8 mouse cellular contexts compared by ENCODE assay signal in genomic region chr9:86583740-86584139, GRCm38 (mm10). TPM values are rescaled to one million over a fixed set of nuclear protein-coding genes. Genes with fewer than 3 reads are reported as not detected.
DNase-seq lines count a peak whose midpoint lies in the region; ATAC-seq and TF ChIP-seq lines count a peak whose summit lies in the region.

No protein-coding gene starts in this region.

- no peak for TF ChIP-seq POLR2A in brain, embryonic 14.5 days (IDR thresholded peaks at IDR 0.05; ENCODE audit: borderline replicate concordance, extremely low read depth, insufficient read depth, insufficient read length, poor library complexity, severe bottlenecking)

- peaks cover 5% of the 10 kb centered on the region; the same call in 1 of the 2 replicates for H3K4me1 ChIP-seq in G1E (ENCODE audit: insufficient read depth, low read depth, low read length)
- no peaks in the 10 kb centered on the region for H3K4me1 ChIP-seq in hindbrain, embryonic 10.5 days (replicated peaks)

- TF ChIP-seq CTCF in G1E (IDR thresholded peaks at IDR 0.05; ENCODE audit: low read depth, low read length): peak; percentile 77
- TF ChIP-seq CTCF in brain, embryonic 14.5 days (IDR thresholded peaks at IDR 0.05; ENCODE audit: borderline replicate concordance, extremely low read depth, insufficient read depth, insufficient read length): peak; percentile 92
- TF ChIP-seq CTCF in layer of hippocampus, adult 2 months (conservative IDR thresholded peaks at IDR 0.05): peak; percentile 98

- peak; percentile 40 for DNase-seq in G1E (ENCODE audit: low spot score)
- peak; percentile 78 for DNase-seq in brain, embryonic 14.5 days (ENCODE audit: low read depth)
- peak; percentile 49 for DNase-seq in fibroblast of lung, adult 2 months (ENCODE audit: low read depth)
- peak; percentile 65 for DNase-seq in hindbrain, embryonic 10.5 days (ENCODE audit: low spot score)
- DNase-seq in layer of hippocampus, adult 2 months (ENCODE audit: low spot score in 2 of 2): peak; percentile 56 to 73
- DNase-seq in lung, postnatal 14 days: peak; percentile 78
- peak; percentile 42 for DNase-seq in retina, adult 2 months (ENCODE audit: low read depth, low spot score)
- DNase-seq in thymus, postnatal 4 days: peak; percentile 81

- H3K27ac ChIP-seq in hindbrain, embryonic 10.5 days: no peak overlapping the region
- H3K27ac ChIP-seq in layer of hippocampus, adult 2 months: no peak overlapping the region

- peaks cover 3% of the 10 kb centered on the region for H3K36me3 ChIP-seq in G1E (replicated peaks)
- no peaks in the 10 kb centered on the region for H3K36me3 ChIP-seq in hindbrain, embryonic 10.5 days

- H3K27me3 ChIP-seq in G1E (ENCODE audit: insufficient read depth, low read length): no peaks in the 10 kb centered on the region
- no peaks in the 10 kb centered on the region for H3K27me3 ChIP-seq in hindbrain, embryonic 10.5 days (ENCODE audit: insufficient read depth, poor library complexity, severe bottlenecking)

- peak; percentile 78 for ATAC-seq in G1E (ENCODE audit: extremely low read depth, insufficient number of reproducible peaks, low FRiP score, poor library complexity, severe bottlenecking)

- 48% methylated on average over 3 of the region's 3 CpGs for WGBS in hindbrain, embryonic 10.5 days

- H3K4me3 ChIP-seq in G1E (ENCODE audit: low read depth, low read length): no peak overlapping the region
- no peak overlapping the region for H3K4me3 ChIP-seq in hindbrain, embryonic 10.5 days
- H3K4me3 ChIP-seq in layer of hippocampus, adult 2 months: no peak overlapping the region

- H3K9me3 ChIP-seq in G1E (replicated peaks): no peaks in the 10 kb centered on the region
- H3K9me3 ChIP-seq in hindbrain, embryonic 10.5 days: no peaks in the 10 kb centered on the region

RNA-seq across cellular contexts. Expression of gene Rwdd2a, which starts 11.9 kb away (rescaled TPM):
- total RNA-seq in G1E (2014; fragmentation: Nextera tagmentation) (3.8 and 5.1 TPM in 2 replicates), G1E (2017) (2.2 and 3.3 TPM in 2 replicates)
- polyA plus RNA-seq in G1E (2012): 0.22 and 0.39 TPM in 2 replicates
- 5.5 and 6.5 TPM in 2 replicates for polyA plus RNA-seq in brain, embryonic 14.5 days (2012; rRNA removed)
- 4.6 and 5.7 TPM in 2 replicates for polyA plus RNA-seq in hindbrain, embryonic 10.5 days (2016; fragmentation: Nextera tagmentation; extraction: Ambion mirVana)
- 10 to 100 TPM; 28.2 TPM for total RNA-seq in layer of hippocampus, adult 2 months (2021)

RNA-seq across cellular contexts. Expression of gene Pgm3, which starts 12.1 kb away (rescaled TPM):
- 12.5 and 13.2 TPM in 2 replicates for total RNA-seq in G1E (2014; fragmentation: Nextera tagmentation)
- 16.2 and 17.1 TPM in 2 replicates for total RNA-seq in G1E (2017)
- polyA plus RNA-seq in G1E (2012): 1.7 and 2.7 TPM in 2 replicates
- polyA plus RNA-seq in brain, embryonic 14.5 days (2012; rRNA removed): 17.9 and 18.2 TPM in 2 replicates
- polyA plus RNA-seq in hindbrain, embryonic 10.5 days (2016; fragmentation: Nextera tagmentation; extraction: Ambion mirVana): 38.9 and 39.1 TPM in 2 replicates
- total RNA-seq in layer of hippocampus, adult 2 months (2021): 10 to 100 TPM; 14.6 to 15.6 TPM
